Mouse (Mus musculus): ENCODE measurements around the gene Myh3. TPM values are rescaled to one million over a fixed set of nuclear protein-coding genes. Genes with fewer than 3 reads are reported as not detected.
"Not testable (repeated sequence)": the region's sequence is repeated elsewhere in the genome, so short reads cannot be mapped to it uniquely, and the experiment has no call there.

Myh3 gene
- polyA plus RNA-seq, 1 experiment = 0.11 TPM

- no peak overlapping the region for H3K4me3 ChIP-seq (replicated peaks; ENCODE audit: insufficient read depth, low read depth, low read length)
- TF ChIP-seq POLR2A (IDR thresholded peaks at IDR 0.05; ENCODE audit: borderline replicate concordance, insufficient read depth, low read length) (no peak), CTCF (IDR thresholded peaks at IDR 0.05; ENCODE audit: borderline replicate concordance, insufficient read depth, low read depth, low read length) (peak; percentile 66)
- H3K4me1 ChIP-seq (ENCODE audit: control insufficient read depth, insufficient read depth, low read length) = no peaks in the 10 kb centered on the region
- peak; percentile 59 for DNase-seq
- no peak overlapping the region for H3K27ac ChIP-seq (ENCODE audit: insufficient read depth, low read length)
- WGBS = 2% methylated on average over 6 of the region's 6 CpGs
- H3K27me3 ChIP-seq (ENCODE audit: control insufficient read depth, insufficient read depth, low read length) = no peaks in the 10 kb centered on the region; the same call in 1 of the 2 replicates
Measured at GRCm38 (mm10) chr11:67085489-67085888, 7.4 kb downstream of the Myh3 start.

- TF ChIP-seq CTCF (IDR thresholded peaks at IDR 0.05; ENCODE audit: borderline replicate concordance, insufficient read depth, low read depth, low read length) (no peak), POLR2A (IDR thresholded peaks at IDR 0.05; ENCODE audit: borderline replicate concordance, insufficient read depth, low read length) (no peak)
Measured at GRCm38 (mm10) chr11:67086467-67087164, 8.5 kb downstream of the Myh3 start.

GRCm38 (mm10) chr11:67087225-67087624 lies 9.1 kb downstream of the Myh3 start:
- no peak overlapping the region for H3K4me3 ChIP-seq (replicated peaks; ENCODE audit: insufficient read depth, low read depth, low read length)
- H3K27ac ChIP-seq (ENCODE audit: insufficient read depth, low read length) = no peak overlapping the region
- TF ChIP-seq CTCF (IDR thresholded peaks at IDR 0.05; ENCODE audit: borderline replicate concordance, insufficient read depth, low read depth, low read length) (no peak), POLR2A (IDR thresholded peaks at IDR 0.05; ENCODE audit: borderline replicate concordance, insufficient read depth, low read length) (no peak)
- 89% methylated on average over 12 of the region's 12 CpGs for WGBS
- no peaks in the 10 kb centered on the region; the same call in 1 of the 2 replicates for H3K27me3 ChIP-seq (ENCODE audit: control insufficient read depth, insufficient read depth, low read length)
- DNase-seq = no peak
- no peaks in the 10 kb centered on the region for H3K4me1 ChIP-seq (ENCODE audit: control insufficient read depth, insufficient read depth, low read length)

More at GRCm38 (mm10) chr11:67086467-67087164, 8.5 kb downstream of the Myh3 start:
- Histone ChIP-seq H3K4me3 (replicated peaks; ENCODE audit: insufficient read depth, low read depth, low read length) (no peak overlapping the region), H3K4me1 (ENCODE audit: control insufficient read depth, insufficient read depth, low read length) (no peaks in the 10 kb centered on the region), H3K27me3 (ENCODE audit: control insufficient read depth, insufficient read depth, low read length) (no peaks in the 10 kb centered on the region; the same call in 1 of the 2 replicates), H3K27ac (ENCODE audit: insufficient read depth, low read length) (no peak overlapping the region)
- 39% methylated on average over 9 of the region's 9 CpGs for WGBS
- no peak for DNase-seq

GRCm38 (mm10) chr11:67092354-67092753 lies 14.3 kb downstream of the Myh3 start:
- not testable (repeated sequence) for H3K27me3 ChIP-seq (ENCODE audit: control insufficient read depth, insufficient read depth, low read length); H3K4me3 ChIP-seq (replicated peaks; ENCODE audit: insufficient read depth, low read depth, low read length); DNase-seq; H3K4me1 ChIP-seq (ENCODE audit: control insufficient read depth, insufficient read depth, low read length); H3K27ac ChIP-seq (ENCODE audit: insufficient read depth, low read length)
- 84% methylated on average over 12 of the region's 12 CpGs for WGBS

- H3K4me1 ChIP-seq (ENCODE audit: control insufficient read depth, insufficient read depth, low read length) = no peaks in the 10 kb centered on the region
- H3K27me3 ChIP-seq (ENCODE audit: control insufficient read depth, insufficient read depth, low read length) = no peaks in the 10 kb centered on the region
- DNase-seq = no peak
- no peak overlapping the region for H3K4me3 ChIP-seq (replicated peaks; ENCODE audit: insufficient read depth, low read depth, low read length)
- TF ChIP-seq CTCF (IDR thresholded peaks at IDR 0.05; ENCODE audit: borderline replicate concordance, insufficient read depth, low read depth, low read length) (no peak), POLR2A (IDR thresholded peaks at IDR 0.05; ENCODE audit: borderline replicate concordance, insufficient read depth, low read length) (no peak)
- H3K27ac ChIP-seq (ENCODE audit: insufficient read depth, low read length) = no peak overlapping the region
- WGBS = 78% methylated on average over 9 of the region's 9 CpGs
Measured at GRCm38 (mm10) chr11:67093201-67093600, 15.1 kb downstream of the Myh3 start.

GRCm38 (mm10) chr11:67093652-67094051 lies 15.6 kb downstream of the Myh3 start:
- Histone ChIP-seq H3K27ac (ENCODE audit: insufficient read depth, low read length) (no peak overlapping the region), H3K4me3 (replicated peaks; ENCODE audit: insufficient read depth, low read depth, low read length) (no peak overlapping the region), H3K27me3 (ENCODE audit: control insufficient read depth, insufficient read depth, low read length) (no peaks in the 10 kb centered on the region), H3K4me1 (ENCODE audit: control insufficient read depth, insufficient read depth, low read length) (no peaks in the 10 kb centered on the region)
- 97% methylated on average over 5 of the region's 5 CpGs for WGBS
- DNase-seq = no peak
- TF ChIP-seq POLR2A (IDR thresholded peaks at IDR 0.05; ENCODE audit: borderline replicate concordance, insufficient read depth, low read length) = no peak
- TF ChIP-seq CTCF (IDR thresholded peaks at IDR 0.05; ENCODE audit: borderline replicate concordance, insufficient read depth, low read depth, low read length) = no peak

GRCm38 (mm10) chr11:67094470-67094869 lies 16.4 kb downstream of the Myh3 start:
- H3K27ac ChIP-seq (ENCODE audit: insufficient read depth, low read length) = no peak overlapping the region
- 81% methylated on average over 29 of the region's 29 CpGs for WGBS
- H3K4me1 ChIP-seq (ENCODE audit: control insufficient read depth, insufficient read depth, low read length) = no peaks in the 10 kb centered on the region
- no peak overlapping the region for H3K4me3 ChIP-seq (replicated peaks; ENCODE audit: insufficient read depth, low read depth, low read length)
- DNase-seq = no peak
- no peak for TF ChIP-seq CTCF (IDR thresholded peaks at IDR 0.05; ENCODE audit: borderline replicate concordance, insufficient read depth, low read depth, low read length)
- no peak for TF ChIP-seq POLR2A (IDR thresholded peaks at IDR 0.05; ENCODE audit: borderline replicate concordance, insufficient read depth, low read length)
- no peaks in the 10 kb centered on the region for H3K27me3 ChIP-seq (ENCODE audit: control insufficient read depth, insufficient read depth, low read length)

- WGBS = 89% methylated on average over 10 of the region's 10 CpGs
- Histone ChIP-seq H3K4me1 (ENCODE audit: control insufficient read depth, insufficient read depth, low read length) (no peaks in the 10 kb centered on the region), H3K4me3 (replicated peaks; ENCODE audit: insufficient read depth, low read depth, low read length) (no peak overlapping the region), H3K27me3 (ENCODE audit: control insufficient read depth, insufficient read depth, low read length) (no peaks in the 10 kb centered on the region), H3K27ac (ENCODE audit: insufficient read depth, low read length) (no peak overlapping the region)
- DNase-seq = no peak
- no peak for TF ChIP-seq POLR2A (IDR thresholded peaks at IDR 0.05; ENCODE audit: borderline replicate concordance, insufficient read depth, low read length)
- TF ChIP-seq CTCF (IDR thresholded peaks at IDR 0.05; ENCODE audit: borderline replicate concordance, insufficient read depth, low read depth, low read length) = no peak
Measured at GRCm38 (mm10) chr11:67097709-67098108, 19.6 kb downstream of the Myh3 start.

Measured in cerebellum, adult 2 months (tissue).